Mouse (Mus musculus) lung, adult 2 months (tissue): ENCODE results near the gene Plxnc1.

Source experiments
- CTCF ChIP-seq: fragments of 200-500 bp; IDR thresholded peaks from 2 replicates; pipeline ENCODE4 v1.5.1; 2011; ENCODE audit warnings: mild to moderate bottlenecking, low read length, control low read depth; ENCODE audit not compliant: insufficient read depth
- POLR2A ChIP-seq: fragments of 200-500 bp; IDR thresholded peaks from 2 replicates; pipeline ENCODE4 v1.6.1; 2011; ENCODE audit warnings: low read depth, mild to moderate bottlenecking, control low read depth, low read length, borderline replicate concordance; ENCODE audit errors: extremely low read depth

- TF ChIP-seq CTCF = no peak
- TF ChIP-seq POLR2A = no peak
Measured at GRCm38 (mm10) chr10:94826436-94826835, 118.2 kb downstream of the Plxnc1 start.
